Mouse (Mus musculus) heart, adult 11 months (tissue): ENCODE results near the gene Fgf9.

Source experiments
- DNase-seq: peaks from one replicate; pipeline ENCODE4 v3.0.0; 2022

The Fgf9 gene

DNA sequence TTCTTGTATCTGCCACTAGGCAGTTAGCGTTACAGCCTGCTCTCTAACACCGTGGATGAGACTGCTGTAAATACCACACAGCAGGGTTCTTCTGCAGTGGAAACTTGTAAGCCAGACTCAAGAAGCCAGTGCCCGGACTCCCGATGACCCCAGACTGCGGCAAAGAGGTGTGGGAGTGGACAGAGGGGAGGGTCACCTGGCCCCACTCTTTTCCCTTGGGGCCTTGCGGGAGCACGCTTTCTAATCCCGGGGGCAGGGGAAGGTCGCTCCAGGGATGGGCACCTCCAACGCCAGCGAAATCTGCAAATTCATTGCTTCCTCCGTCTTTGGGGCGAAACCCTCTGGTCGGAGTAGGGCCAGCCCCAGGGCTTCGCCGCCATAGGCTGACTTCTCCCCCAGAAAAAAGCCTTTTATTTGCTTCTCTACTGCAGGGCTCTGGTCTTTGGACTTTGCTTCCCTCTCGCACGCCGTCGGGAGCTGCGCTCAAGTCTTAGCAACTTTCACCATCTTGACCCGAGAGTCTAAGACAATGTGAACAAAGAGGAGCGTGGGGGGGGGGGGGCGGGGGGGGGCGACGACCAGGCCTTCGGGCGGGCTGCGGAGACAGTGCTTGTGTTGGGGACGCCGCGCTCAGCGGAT, at the start of gene Fgf9:
Gene Fgf9 (plus strand): TSS at position 67 of the 639 bp plus-strand sequence.
- DNase-seq = peak; percentile 94

DNA sequence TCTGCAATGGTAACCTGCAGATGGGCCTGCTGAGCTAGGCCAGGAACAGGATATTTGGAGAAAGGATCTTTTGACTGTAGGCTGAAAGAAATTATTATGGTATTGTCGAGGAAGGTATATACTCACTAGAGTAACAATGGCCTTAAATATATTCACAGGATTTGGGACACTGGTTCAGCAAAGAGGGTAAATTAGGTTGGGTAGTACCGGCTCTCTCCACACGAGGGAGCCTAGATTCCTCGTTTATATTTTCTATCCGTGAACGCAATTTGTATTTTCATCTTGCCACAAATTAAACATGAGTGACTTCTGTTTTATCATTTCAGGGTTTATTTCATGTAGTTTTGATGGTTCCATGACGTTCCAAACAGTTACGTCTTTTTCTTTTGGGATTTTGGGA, 35.8 kb upstream of the Fgf9 start:
- no peak for DNase-seq

DNA sequence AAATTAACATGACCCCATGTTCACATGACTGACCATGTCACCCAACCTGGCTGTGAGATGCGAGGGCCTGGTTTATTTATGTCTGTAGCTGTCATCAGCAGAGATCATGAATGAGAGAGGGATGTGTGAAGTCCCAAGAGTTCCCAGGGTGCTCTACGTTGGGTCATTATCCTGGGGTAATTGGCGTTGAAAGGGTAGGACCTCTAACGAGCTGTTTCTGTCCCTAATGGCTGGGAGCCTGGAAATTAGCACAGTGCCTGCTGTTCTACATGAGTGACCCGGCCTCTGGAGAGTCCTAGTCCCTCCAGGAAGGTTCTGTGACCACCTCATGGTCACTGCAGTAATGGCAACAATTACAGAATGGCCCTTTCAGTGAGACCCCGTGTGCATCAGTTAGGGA, 34.2 kb upstream of the Fgf9 start:
- DNase-seq = no peak

DNA sequence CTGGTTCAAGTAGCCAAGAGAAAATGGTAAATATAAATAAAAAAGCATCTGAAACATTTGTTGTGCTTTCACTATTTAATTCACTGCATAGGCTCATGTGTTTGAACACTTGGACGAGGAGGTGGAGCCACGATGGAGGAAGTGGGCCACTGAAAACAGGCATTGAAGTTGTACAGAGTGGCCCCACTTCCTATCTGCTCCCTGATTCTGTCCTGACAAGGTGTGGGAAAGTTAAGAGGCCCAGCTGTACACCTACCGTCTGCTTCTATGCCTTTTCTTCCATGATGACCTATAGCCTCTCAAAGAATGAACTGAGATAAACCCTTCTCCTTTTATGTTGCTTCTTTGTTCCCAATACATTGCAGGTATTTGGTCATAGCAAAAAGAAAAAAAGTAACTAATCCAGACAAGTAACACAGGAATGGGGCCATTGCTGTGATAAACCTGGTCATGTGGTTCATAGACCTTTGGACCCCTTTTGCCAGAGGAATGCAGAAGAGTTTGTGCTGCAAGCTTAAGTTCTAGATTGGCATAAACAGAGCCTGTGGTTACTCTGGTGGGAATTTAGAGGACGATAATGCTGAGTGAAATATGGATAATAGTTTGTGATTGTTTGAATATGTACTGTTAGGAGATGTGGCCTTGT, 23.6 kb upstream of the Fgf9 start:
- DNase-seq = no peak

DNA sequence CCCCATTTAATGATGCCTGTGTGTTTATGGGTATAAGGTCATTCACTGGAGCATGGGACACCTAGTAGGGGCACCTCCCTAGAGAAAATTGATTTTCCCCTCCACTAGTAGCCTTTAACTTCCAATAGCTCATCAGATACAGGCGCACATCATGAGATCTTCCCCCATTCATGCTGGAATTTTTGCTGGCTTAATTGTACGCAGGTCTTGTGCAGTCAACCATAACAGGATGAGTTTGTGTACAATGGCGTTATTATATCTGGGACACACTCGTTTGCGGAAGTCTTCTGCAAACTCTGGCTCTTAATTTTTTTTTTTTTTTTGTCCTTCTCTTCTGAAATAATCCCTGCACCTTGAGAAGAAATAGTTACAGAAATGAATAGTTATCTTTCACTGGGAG, 19.7 kb upstream of the Fgf9 start:
- no peak for DNase-seq

DNA sequence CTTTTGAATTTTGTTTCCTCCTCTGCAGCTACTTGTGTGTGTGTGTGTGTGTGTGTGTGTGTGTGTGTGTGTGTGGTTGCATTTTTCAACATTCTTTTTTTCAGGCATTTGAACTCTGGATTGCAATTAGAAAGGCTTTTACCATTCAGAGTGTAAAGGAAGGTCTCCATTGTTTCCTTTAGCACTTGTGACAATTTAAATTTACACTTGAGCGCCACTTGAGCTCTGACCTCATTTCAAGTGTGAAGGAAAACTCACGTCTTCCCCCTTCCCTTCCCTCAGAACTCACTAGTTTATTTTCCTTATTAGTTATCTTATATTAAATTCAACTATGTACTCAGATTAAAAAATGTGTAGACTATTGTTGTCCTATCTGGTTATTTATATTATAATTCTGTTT, 2.8 kb upstream of the Fgf9 start:
- no peak for DNase-seq

DNA sequence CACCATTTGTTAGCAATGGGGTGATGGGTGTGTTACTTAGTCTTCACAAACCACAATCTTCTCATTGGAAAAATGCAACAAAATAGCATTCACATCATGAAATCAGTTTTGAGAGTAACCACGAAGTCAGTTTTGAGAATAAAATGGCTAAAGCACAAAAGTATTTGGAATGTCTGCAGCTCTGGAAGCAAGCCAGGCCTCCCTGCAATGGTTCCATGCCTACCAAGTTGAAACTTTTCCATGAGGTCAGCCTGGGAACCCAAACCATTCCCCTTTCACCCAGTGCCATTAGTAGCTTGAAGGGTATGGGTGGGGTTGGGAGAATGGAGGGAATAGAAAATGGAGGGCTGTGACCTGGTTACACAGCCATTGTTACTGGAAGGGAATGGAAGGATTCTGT, 1.7 kb upstream of the Fgf9 start:
- DNase-seq = no peak

DNA sequence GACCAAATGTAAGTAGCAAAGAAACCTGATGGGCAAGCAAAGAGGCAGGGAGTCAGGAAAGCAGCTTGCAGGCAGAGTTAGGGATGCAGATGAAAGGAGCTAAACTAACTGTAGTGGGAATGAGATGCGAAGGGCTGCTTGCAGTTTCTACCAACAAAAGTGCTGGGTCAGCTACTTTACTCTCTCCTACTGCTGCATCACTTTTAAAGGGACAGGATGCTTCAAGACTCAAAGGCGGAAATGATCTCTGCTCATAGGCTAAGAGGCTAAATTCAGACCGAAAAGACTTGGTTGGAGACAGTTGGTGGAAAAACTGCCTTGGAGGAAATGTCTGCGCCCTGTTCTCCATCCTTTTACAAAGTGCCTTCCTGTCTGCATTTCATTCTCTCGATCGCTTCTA, 420 bp upstream of the Fgf9 start:
- DNase-seq = peak; percentile 86

DNA sequence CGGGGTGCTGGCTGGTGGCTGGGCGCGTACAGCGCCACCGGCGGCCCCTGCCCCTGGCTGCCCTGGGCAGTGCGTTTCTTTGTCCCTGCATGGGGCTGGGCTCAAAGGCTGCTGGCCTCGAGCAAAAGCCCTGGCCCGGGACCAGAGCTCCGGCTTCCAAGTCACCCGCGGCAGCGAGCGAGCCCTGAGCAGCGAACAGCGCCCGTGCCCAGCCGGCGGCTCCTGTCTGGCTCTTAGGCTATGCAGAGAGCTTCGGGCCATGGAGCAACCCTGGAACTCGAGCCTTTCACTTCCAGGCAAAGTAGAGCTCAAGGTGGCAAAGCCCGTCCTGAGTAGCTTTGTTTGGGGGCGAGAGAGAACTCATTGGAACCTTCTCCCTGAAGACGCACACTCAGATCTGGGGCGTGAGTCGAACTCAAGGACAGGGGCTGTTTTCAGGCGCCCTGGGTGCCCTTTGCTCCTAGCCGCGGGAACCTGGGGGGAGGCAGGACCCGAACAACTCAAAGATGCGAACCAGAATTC, 834 bp downstream of the Fgf9 start:
- peak; percentile 95 for DNase-seq

DNA sequence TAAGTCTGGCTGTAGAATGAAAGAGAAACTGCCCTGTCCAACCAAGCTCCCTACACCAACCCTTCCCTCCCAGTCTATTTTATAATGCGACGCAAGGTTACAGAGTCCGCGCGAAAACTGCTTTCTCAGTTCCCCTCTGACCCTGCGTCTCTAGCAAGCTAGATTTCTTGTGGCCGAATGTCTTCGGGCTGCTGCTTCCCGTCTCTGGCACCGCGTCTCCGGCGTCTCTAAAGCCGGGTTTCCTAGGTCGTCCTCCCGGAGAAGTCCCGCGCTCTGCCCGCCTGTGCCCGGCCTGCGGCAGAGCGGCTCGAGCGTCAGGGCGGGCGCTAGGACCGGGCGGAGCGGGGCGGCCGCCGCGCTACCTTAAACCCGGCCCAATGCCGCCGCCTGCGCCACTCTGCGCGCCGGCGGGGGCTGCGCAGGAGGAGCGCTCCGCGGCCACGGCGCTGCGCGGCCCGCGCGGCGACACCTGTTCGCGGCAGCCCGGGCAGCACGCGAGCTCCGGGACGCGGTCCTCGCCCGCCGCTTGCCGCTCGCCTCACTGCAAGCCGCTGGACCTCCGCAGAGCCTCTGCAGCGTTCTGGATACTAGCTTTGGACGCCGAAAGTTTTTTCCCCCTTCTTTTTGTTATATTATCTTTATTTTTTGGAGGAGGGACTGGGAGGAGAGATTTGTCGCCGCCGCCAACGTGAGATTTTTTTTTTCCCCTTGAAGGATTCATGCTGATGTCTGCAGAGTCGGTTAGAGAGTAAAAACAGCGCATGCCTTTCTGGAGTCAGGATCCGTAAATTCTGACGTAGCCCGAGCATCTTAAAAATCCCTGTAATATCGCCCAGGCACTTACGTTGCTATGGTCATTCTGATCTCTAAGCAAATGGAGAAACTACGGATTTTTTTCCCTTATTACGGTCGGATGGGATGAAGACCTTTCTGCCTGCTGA, 1.8 kb downstream of the Fgf9 start:
- peak; percentile 97 for DNase-seq

DNA sequence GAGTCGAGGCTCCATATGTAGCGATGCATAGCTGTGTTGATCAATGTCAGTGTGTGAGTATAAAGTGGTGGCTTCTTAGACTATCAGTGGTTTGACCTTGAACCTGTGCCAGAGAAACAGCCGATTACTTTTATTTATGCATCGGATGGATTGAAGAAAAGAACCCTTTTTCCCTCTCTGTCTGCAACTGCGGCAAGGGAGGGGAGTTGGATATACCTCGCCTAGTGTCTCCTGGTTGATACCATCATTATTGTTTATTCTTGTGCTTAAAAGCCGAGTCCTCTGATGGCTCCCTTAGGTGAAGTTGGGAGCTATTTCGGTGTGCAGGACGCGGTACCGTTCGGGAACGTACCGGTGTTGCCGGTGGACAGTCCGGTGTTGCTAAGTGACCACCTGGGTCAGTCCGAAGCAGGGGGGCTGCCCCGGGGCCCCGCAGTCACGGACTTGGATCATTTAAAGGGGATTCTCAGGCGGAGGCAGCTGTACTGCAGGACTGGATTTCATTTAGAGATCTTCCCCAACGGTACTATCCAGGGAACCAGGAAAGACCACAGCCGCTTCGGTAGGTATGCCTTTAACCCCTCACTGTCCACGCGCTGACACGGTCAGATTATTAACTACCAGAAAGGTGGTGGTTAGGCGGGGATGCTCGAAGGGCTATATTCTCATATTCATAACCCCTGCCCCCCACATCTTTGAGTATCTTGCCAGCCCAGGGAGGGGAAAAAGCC, 2.6 kb downstream of the Fgf9 start:
- peak; percentile 89 for DNase-seq

DNA sequence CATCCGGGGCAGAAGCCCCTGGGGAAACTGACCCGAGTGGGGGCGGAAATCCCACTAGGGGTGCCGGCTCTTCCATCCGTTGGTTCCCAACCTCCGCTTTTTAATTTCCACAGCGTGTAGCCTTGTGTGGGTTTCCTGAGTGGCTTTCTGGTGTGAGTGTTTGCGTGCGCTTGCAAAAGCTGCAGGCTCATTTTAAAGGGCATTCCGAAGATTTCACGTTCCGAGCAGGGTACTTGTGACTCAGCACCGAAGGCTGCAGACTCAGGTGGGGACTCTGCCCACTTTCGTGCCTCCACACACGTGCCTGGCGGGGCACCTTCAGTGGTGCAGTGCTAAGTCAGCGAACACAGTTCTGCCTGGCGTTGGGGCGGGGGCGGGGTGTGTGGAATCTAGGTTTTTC, 3.6 kb downstream of the Fgf9 start:
- peak; percentile 87 for DNase-seq

DNA sequence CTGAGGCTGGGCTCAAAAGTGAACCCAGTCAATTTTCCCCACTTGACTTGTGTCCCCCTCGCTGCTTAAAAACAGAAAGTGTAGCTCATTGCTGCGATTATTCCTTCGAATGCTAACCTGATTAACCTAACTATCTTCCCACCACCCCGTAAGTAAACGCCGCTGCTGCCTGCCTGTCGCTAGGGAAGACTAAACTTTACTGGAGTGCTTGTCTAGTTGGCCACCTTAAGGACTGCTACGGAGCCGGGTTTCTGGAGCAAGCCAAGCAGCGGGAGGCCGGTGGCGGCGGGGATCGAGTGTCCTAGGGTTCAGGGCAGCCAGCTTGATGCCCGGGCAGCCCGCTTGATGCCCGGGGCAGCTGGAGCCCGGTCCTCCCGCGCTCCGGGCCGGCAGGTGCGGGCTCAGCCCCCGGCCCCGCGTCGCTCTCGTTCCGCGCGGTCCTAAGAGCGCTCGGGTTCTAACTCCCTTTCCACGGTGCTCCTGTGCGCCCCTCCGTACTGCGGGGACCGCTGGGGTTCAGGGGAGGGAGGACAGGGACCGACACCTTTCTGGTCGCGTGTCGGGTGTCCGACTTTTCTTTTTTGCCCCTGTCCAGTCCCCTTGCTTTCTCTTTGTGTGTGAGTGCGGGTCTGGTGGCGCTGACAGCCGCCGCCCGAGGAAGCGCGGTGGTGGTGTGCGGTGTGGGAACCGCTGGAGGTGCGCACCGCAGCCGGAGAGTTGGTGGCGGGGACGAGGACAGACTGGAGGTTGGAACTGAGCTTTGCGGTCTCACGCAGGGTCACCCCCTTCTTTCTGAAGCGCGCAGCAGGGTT, 4.5 kb downstream of the Fgf9 start:
- peak; percentile 90 for DNase-seq

DNA sequence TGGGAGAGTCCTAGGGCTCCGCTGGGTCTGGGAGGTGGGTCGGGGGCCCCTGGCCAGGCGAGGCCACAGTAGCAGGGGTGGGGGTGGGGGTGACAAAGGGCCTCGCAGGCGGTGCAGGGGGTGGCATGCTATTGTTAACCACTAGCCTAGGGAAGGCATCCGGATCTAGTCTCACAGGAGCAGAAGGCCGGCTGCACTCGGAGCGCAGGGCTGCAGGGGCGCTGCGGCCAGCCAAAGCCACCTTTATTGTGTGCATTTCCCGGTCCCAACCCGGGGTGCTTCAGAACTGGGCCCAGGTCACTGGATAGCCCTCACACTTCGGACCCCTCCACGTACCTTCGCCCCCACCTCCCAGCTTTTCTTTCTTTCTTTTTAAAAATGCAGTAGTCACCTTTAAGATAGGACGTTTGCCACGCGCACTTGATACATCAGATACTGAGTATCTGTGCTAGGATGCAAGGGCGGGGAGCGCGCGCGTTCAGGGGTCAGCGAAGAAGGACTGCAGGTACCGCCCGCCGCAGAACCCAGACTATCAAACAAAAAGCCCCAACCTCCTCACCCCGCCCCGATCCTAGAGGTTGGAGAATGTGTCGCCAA, 5.2 kb downstream of the Fgf9 start:
- peak; percentile 91 for DNase-seq

DNA sequence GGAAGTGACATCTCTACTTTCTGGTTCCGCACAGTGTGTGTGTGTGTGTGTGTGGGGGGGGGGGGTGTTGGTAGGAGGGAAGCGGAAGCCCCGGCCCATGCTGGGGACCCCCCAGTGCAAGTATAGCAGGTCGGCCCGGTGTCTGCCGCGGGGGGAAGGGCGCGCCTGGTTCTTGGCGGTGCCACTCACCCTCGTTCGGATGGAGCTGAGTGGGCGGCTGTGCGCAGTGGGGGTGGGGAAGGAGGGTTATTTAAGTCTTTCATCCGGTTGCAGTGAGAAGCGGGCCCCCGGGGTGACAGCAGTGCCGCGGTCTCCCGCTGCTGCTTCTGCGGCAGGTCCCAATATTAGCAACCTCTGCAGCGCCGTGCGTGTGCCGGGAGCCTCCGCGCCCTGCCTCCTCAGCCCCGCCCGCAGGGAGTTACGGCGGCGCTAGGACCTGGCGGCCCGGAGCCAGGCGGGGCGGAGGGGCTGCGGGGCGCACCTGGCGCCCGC, 5.7 kb downstream of the Fgf9 start:
- peak; percentile 93 for DNase-seq

DNA sequence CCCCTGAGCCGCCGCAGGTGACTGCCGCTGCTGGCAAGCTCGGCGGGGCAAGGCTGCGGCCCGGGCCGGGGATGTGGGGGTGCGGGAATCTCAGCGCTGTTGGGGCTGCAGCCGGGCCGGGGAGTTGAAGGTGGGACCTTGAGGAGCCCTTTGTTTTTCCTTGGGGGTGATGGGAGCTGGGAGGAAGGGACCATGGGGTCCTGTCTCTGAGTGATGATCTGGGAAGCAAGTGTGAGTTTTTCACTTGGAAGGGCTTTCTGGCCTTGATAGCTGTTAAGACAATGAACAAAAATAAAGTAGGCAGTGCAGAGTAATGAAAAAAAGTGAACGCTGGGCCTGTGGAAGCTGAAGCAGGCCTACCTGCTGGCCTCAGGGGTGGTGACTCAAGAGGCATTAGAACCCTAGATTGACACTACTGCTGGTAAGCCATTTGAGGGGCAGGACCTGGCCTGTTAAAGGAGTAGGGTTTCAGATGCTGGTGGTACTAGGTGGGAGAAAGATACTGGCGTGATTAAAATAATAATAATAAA, 6.4 kb downstream of the Fgf9 start:
- DNase-seq = peak; percentile 41

DNA sequence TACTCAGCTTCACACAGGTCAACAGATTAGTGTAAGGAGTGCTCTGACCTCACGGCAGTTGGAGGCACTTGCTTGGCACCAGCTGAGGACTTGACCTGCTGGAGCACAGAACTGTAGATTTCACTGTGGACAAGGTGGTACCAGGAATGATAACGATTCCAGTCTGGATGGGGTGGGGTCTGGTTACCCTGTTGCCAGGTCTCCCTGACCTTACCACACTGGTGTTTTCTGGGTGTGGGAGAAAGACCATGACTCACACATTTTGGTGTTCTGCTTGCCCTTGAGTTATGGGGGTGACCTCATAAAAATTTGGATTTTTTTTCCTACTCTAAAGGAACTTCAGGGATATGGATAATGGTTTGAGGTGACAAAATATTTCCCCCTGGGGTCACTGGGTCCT, 9.1 kb downstream of the Fgf9 start:
- peak; percentile 62 for DNase-seq

DNA sequence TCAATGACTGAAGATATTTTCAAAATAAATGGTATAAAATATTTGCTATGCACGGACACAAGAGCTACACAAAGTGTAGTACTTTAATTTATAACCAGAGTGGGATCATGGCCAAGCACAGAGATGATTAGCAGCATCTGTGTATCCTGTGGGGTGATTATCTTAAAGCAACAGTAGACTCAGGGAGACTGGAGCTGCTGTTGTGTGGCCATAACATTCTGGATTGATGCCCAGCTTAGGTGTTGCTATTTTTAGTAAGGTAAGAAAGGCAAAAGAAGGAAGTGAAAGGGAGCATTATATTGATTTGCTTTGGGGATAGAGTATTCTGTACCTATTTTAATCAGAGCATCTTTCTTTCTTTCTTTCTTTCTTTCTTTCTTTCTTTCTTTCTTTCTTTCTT, 11.6 kb downstream of the Fgf9 start:
- peak; percentile 5 for DNase-seq

DNA sequence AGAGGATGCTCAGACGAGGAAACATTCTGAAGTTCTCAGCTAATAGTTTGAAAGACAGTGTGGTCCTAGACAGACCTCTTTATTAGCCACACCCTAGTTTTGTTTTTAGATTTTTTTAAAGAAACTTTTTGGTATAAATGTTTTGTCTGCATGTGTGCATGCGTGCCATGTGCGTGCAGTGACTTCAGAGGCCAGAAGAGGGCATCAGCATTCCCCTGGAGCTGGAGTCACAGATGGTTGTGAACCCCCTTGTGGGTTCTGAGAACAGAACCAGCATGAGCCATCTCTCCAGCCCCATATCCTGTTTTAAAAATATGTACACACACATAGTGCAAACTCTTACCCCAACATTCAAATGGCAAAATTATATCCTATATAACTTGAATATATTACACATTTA, 13.9 kb downstream of the Fgf9 start:
- DNase-seq = peak; percentile 62

DNA sequence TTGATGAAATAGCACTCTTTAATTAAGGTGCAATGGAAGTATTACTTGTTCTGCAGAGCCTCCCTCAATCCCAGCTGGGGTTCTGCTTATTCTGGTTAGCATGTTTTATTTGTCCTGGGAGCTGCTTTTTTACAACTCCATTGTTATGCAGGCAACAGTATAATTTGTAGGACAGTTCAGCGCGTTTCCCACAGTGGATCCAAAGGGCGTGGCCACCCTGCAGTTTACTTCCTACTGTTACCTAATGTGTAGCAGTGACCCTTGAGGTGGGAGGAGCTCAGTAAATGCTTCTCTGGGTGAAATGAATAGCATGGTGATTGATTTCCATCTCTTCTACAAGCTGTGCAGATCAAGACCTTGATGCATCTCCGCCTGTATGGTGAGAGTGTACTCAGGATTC, 17.0 kb downstream of the Fgf9 start:
- DNase-seq = no peak

DNA sequence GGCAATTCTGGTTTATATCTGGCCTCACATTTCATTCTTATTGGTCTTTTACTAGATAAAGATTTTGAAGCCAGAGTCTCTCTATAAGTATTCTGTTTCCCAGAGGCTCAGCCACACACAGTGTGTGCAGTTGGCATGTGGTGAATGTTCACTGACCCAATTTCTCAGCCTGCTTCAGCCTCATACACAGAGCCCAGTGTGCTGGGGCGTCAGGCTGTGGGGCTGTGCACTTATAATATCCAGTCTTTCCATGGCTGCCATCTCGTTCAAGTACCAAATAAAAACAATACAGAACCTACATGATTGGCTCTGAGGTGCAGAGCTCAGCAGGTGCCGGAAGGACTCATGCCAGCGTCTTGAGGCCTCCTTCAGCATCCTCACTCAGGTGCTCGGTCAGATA, 19.1 kb downstream of the Fgf9 start:
- peak; percentile 36 for DNase-seq
